Mouse (Mus musculus) splenic B cell, adult 2 months (primary cell): ENCODE data around the gene Slco1c1.
"Not testable (repeated sequence)": the region's sequence is repeated elsewhere in the genome, so short reads cannot be mapped to it uniquely, and the experiment has no call there.

ENCODE experiments used
- DNase-seq: peaks from one replicate; pipeline ENCODE4 v3.0.0-alpha.2; 2011; ENCODE audit warnings: low read depth, low spot score
- H3K27me3 ChIP-seq: 2 replicates; pipeline ENCODE4 v1.6.1; 2012; ENCODE audit warnings: mild to moderate bottlenecking, low read length, moderate library complexity, mixed read lengths; ENCODE audit not compliant: control insufficient read depth, poor library complexity, insufficient read depth, severe bottlenecking
- H3K36me3 ChIP-seq: 2 replicates; pipeline ENCODE4 v1.6.1; 2012; ENCODE audit warnings: mild to moderate bottlenecking, low read length, moderate library complexity, mixed read lengths; ENCODE audit not compliant: control insufficient read depth, poor library complexity, insufficient read depth, severe bottlenecking

Gene Slco1c1

DNA sequence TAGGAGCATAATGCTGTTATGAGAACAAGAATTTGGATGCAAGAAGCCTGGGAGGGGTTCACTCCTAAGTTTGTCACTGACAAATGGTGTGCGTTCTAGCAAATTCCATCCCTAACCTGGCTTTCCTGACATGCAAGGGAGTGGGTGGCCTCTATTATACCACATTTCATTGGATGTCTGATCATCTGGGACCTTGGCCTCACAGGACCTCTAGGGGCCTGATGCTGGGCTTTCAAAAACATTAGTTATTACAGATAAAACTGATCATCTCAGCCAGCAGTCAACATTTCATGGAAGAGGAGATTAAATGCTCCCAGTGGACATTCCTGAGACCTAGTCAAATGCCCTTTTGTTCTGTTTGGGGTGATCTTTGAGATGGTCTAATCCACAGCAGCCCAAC lies 34.0 kb downstream of the Slco1c1 start:
- no peak for DNase-seq
- no peaks in the 10 kb centered on the region for H3K36me3 ChIP-seq
- H3K27me3 ChIP-seq = no peaks in the 10 kb centered on the region

DNA sequence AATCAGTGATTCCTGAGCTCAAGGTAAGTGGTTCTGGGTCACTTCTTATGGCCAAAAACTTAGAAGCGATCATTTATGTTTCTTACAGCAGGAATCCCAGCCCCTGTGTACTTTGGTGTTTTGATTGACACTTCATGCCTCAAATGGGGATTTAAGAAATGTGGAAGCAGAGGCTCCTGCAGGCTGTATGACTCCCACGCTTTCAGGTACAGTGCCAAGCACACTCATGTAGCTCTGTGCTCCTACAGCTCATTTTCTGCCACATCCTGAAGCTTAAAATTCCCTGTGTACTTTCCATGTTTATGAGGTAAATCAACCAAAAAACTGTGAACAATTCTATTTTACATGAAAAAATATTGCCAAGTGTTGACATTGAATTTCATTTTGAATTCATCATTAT lies 43.2 kb downstream of the Slco1c1 start:
- no peaks in the 10 kb centered on the region for H3K36me3 ChIP-seq
- no peak for DNase-seq
- H3K27me3 ChIP-seq = no peaks in the 10 kb centered on the region; the same call in 1 of the 2 replicates

DNA sequence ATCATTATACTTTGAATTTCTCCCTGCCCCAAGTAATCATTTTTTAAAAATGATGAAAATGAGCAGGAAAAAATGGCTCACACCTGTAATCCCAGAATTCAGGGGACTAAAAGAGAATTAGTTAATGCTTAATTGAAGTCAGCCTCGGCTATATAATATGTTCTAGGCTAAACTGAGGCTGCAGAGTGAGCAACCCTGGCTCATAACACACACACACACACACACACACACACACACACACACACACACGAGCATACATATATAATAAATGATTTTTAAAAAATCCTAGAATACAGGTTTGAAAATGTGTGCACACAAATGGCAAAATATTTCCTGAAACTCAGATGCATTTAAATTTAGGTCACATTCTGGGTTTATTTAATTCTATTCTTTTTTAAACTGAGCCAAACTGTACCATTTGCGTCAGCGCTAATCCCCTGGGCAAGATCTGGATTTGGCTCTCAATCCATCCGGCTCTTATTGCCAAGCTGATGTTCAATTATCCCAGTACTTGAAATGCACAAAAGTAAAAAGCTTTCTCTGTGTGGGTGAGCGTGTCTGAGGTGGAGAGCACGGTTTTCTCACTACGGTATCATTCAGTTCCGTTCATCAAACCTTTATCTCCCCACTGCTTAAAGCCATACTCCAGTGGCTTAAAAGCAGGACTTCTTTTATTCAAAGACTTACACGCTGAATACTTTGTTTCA lies 43.8 kb downstream of the Slco1c1 start:
- no peaks in the 10 kb centered on the region for H3K36me3 ChIP-seq
- DNase-seq = no peak
- no peaks in the 10 kb centered on the region; the same call in 1 of the 2 replicates for H3K27me3 ChIP-seq

DNA sequence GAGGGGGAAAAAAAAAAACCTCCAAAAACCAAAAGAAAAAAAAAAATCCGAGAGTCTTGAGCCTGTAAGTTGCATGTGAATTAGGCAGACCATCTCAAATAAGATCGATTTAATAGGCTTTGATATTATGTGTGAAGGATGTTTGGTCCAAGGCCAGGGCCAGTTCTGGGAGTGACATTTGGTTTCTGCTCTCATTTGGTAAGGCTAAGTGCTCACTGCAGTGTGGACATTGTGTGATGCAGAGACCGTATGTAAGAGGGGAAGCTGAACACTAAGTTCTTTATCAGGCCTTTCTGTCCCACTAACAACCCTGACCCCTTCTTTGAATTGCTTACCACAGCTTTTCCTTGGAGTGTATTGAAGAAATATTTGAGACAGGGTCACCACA lies 44.4 kb downstream of the Slco1c1 start:
- Histone ChIP-seq H3K27me3 (no peaks in the 10 kb centered on the region; the same call in 1 of the 2 replicates), H3K36me3 (no peaks in the 10 kb centered on the region)
- DNase-seq = no peak

DNA sequence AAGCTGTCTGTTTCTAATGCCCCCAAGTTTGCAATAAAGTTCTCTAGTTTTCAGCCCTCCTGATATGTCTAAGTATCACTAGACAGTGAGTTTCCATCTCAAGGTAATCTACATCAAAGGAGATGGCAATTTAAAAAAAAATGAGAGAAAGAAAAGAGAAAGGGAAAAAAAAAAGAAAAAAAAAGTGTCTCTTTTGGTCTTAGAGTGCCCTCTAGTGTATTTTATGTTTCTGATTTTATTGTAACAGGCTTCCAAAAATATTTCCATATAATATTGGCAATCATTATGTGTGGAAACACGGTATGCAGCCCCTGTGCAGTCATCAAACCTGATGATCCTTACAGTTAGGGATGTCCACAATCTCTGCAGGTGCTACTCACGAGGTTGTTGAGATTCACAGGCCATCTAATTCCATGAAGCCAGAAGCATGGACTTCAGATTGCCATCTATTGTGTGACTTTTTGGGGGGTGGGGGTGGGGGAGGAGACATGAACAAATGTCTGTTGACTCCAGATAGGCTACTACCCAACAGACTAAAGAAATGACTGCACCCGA lies 52.6 kb downstream of the Slco1c1 start:
- no peak for DNase-seq

DNA sequence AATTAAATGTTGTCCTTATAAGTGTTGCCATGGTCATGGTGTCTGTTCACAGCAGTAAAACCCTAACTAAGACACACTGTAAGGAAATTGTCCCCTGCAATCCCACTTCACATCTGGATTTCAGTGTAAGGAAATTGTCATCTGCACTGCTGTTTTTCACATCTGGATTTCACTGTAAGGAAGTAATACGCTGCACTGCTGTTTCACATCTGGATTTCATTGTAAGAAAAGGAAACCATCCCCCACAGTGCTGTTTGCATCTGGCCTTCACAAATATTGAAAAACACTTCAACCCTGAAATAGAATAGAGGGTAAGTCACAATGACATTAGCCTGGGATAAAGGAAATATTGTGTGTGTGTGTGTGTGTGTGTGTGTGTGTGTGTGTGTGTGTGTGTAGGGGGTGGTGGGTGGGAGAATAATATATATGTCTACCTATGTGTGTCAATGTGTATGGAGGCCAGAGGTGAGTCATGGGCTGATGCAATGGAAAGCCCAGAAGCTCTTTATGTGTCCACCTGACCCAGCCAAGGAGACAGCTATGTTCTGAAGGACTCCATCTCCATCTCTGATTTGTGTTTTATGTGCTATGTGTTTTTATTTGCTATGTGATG lies 60.7 kb downstream of the Slco1c1 start:
- H3K36me3 ChIP-seq = no peaks in the 10 kb centered on the region
- no peak for DNase-seq
- H3K27me3 ChIP-seq = no peaks in the 10 kb centered on the region

More for the DNA sequence above, 52.6 kb downstream of the Slco1c1 start:
- H3K27me3 ChIP-seq = no peaks in the 10 kb centered on the region
- H3K36me3 ChIP-seq = no peaks in the 10 kb centered on the region

DNA sequence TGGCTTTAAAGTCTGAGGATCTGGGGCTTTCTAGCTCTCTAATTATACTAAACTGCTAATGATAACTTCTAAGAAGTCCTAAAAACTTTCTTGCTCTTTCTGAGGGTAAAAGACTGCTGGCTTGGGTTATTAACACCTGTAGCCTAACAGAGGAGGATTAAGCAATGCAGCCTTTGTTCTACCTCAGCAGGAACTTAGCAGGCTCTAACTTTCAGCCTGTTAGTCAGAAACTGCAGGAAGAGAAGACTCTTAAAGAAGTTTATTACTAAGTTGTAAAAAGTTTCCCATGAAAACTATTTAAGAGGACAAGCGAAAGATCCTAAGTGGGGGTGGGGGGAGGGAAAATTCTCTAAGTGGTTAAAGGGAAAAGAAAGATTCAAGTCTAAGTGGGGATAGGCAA lies 65.8 kb downstream of the Slco1c1 start:
- no peak for DNase-seq
- H3K36me3 ChIP-seq = no peaks in the 10 kb centered on the region
- H3K27me3 ChIP-seq = no peaks in the 10 kb centered on the region

DNA sequence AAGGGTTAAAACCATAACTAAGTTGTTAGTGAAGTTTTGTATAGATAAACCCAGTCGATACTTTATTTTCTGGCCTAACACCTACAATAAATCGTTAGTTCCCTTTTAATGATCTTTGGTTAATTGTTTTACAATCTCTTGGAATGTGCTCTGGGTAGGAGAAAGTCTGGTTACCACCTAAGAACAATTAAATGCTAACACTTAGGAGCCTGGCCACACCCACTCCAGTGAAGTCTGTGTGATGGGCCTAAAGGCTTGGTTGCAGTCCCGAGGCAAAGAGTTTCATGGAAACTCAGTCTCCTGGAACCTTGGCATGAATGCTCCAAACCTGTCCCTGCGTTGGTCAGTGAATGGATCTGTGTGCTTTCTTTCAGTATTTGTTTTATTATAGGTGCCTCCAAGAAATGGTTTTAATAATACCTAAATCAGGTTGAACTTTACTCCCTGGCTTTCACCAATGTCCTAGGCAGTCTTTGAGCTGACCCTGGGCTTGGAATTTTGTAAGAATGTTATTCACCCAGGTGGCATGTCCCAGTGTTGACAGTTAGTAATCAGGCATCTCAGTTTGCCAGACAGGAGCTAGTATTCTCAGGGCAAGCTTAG lies 66.5 kb downstream of the Slco1c1 start:
- not testable (repeated sequence) for H3K36me3 ChIP-seq, DNase-seq, H3K27me3 ChIP-seq

DNA sequence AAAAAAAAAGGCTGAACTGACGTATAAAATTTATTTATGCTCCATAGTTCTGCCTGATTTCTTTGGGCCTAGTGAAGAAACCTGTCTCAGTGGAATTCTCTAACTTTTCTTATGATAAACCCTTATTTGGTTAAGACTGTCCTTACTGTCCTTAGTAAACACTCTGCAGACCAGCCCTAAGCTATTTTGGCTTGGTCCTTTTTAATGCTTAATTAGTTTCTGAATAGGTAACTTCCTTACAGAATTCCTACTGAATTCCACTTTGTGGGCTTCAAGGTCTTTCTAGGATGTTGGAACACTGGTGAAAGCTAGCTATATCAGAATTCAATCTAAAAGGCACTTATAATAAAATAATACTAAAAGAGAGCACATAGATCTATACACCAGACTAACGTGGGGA lies 71.9 kb downstream of the Slco1c1 start:
- Histone ChIP-seq H3K36me3 (no peaks in the 10 kb centered on the region), H3K27me3 (no peaks in the 10 kb centered on the region)
- no peak for DNase-seq

DNA sequence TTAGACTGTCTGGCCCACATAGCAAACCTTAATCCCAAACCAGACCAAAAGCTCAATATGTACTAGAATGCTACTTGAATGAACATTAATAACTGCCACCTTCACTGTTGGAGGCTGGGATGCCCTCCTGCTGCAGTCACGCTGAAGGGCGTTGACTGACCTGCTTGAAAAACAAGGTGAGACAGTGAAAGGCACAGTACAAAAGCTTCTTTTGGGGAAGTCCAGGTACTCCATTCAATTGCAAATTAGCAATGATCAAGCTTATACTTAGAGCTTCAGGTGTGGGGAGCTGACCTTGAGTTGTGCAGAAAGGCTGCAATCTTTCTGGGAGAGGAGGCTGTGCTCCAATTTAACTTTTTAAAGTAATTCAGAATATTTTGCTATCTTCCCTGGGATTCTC lies 72.9 kb downstream of the Slco1c1 start:
- Histone ChIP-seq H3K27me3 (no peaks in the 10 kb centered on the region), H3K36me3 (no peaks in the 10 kb centered on the region)
- no peak for DNase-seq

DNA sequence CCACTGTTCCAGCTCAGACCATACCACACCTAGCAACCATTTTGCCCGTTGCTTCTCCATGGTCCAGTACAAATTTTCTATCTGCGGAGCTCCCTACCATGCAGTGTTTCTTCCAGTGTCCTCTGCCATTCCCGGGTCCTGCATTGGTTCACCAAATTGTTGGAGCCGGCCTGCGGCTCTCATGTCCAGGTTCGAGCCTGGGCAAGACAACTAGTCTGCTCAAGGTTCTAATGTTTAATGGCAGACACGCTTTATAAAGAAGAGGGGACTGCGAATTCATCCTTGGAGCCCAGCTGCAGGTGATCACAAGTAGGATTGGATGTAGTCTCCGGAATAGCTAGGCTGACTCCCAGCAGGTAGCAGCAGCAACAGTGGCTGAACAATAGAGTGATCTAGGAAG lies 76.8 kb downstream of the Slco1c1 start:
- H3K36me3 ChIP-seq = no peaks in the 10 kb centered on the region
- no peak for DNase-seq
- no peaks in the 10 kb centered on the region for H3K27me3 ChIP-seq

DNA sequence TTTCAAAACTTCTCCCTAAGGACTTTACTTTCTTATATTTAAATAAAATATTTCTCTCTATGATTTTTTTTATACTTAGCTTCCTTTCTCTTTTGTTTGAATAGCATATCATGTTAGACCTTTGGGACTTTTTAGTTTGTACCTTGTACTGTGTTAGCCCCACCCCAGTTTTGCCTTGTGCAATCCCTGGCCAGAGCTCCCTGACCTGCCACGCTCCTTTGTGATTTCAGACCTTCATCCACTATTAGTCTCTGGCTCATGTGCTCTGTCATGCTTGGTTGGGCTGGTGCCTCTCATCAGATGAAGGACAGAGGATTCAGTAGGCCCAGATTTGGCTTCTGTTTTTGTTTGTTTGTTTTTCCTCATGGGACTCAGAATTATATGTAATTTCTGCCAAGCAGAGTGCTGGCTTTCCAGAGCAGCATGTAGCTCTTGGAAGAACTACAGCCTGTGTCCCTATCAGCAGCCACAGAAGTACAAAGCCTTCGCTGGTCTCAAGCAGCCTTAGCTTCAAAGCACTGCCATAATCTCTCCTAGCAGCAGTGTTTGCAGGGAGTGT lies 86.6 kb downstream of the Slco1c1 start:
- no peak for DNase-seq
- no peaks in the 10 kb centered on the region for H3K27me3 ChIP-seq
- H3K36me3 ChIP-seq = no peaks in the 10 kb centered on the region

DNA sequence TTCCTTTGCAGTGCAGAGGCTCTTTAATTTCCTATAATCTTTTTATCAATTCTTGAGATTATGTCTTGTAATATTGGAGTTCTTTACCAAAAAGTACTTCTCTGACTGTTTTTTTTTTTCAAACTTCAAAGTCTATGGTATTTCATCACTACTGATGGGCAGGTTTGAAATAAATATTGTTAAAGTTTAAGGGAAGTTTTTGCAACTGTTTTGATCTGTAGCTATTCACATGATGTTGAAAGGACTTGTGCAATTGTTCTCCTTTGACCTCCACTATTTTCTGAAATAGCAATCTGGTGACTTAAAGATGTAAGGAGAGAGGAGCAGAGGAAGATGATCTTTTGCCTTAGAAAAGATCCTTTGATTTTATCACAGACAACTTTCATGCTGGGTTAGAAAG lies 89.8 kb downstream of the Slco1c1 start:
- Histone ChIP-seq H3K36me3 (no peaks in the 10 kb centered on the region), H3K27me3 (no peaks in the 10 kb centered on the region)
- no peak for DNase-seq

DNA sequence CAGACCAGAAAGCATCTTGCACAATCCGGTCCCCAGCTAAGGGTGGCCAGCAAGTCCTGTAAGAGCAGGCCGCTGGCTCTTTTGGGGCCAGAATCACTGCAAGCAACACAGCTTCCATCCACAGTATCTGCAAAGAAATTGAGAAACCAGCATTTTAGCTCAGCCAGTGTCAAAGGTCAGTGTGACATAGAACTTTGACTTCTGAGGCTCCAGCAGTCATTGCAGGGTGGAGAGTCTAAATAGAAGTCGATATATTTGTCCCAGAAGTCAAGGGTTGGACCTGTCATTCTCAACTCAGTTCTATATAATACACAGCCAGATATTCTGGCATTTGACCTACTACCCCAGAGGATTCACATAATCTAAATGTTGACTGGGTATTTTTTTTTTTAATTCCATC lies 91.2 kb downstream of the Slco1c1 start:
- no peaks in the 10 kb centered on the region for H3K27me3 ChIP-seq
- H3K36me3 ChIP-seq = no peaks in the 10 kb centered on the region
- no peak for DNase-seq
